Comparison of ENCODE assay signal across 29 mouse cellular contexts in genomic region chr8:124461103-124461502, GRCm38 (mm10). TPM values are rescaled to one million over a fixed set of nuclear protein-coding genes. Genes with fewer than 3 reads are reported as not detected.
A peak's percentile ranks its signal among the peaks of the same experiment; 100 is the strongest.
DNase-seq lines count a peak whose midpoint lies in the region; ATAC-seq and TF ChIP-seq lines count a peak whose summit lies in the region.
"Had no signal": no experiment of that assay in that cellular context is flagged by ENCODE, and none has a peak within 500 bp of the region (broad histone marks: within the 10 kb centered on the region; RNA-seq: fewer than 3 reads in every experiment).

No protein-coding gene starts in this region.

- DNase-seq in cerebellum, postnatal 10 days, result peak; percentile 36 to 43
- no peak for DNase-seq in cerebellum, postnatal 36 days
- DNase-seq in hindbrain, embryonic 11.5 days (ENCODE audit: low spot score), result peak; percentile 46
- DNase-seq in hindbrain, embryonic 10.5 days (ENCODE audit: low spot score), result no peak
- peak; percentile 44 for DNase-seq in brain, embryonic 14.5 days (ENCODE audit: low read depth)
- DNase-seq in hindbrain, postnatal 0 days (ENCODE audit: low spot score), result peak; percentile 34
- no peak for DNase-seq in left cerebral cortex, postnatal 36 days (ENCODE audit: low spot score in 2 of 2)
- DNase-seq: adrenal gland, adult 2 months; cerebellum, adult 8-10 months; forebrain, postnatal 0 days; kidney, adult 8-10 months; kidney, postnatal 4 days; layer of hippocampus, postnatal 36 days; right cerebral cortex, postnatal 14 days had no signal

- TF ChIP-seq POLR2A in brain, embryonic 14.5 days (IDR thresholded peaks at IDR 0.05; ENCODE audit: borderline replicate concordance, extremely low read depth, insufficient read depth, insufficient read length, poor library complexity, severe bottlenecking), result no peak

- no peaks in the 10 kb centered on the region for H3K4me1 ChIP-seq in hindbrain, embryonic 11.5 days (replicated peaks; ENCODE audit: control insufficient read depth, insufficient read depth, low read length)
- H3K4me1 ChIP-seq in hindbrain, embryonic 10.5 days (replicated peaks), result peaks cover 19% of the 10 kb centered on the region
- H3K4me1 ChIP-seq in hindbrain, postnatal 0 days (ENCODE audit: insufficient read depth, low read length), result 0 out of 2 replicates have a peak, but pooled peaks cover 7% of the 10 kb centered on the region
- 0 out of 2 replicates have a peak, but pooled peaks cover 2% of the 10 kb centered on the region for H3K4me1 ChIP-seq in intestine, embryonic 16.5 days (ENCODE audit: control insufficient read depth, insufficient read depth, low read length)
- H3K4me1 ChIP-seq: embryonic facial prominence, embryonic 12.5 days; intestine, embryonic 15.5 days; limb, embryonic 12.5 days; liver, embryonic 15.5 days; stomach, embryonic 15.5 days had no signal

- intact Hi-C loops in left cerebral cortex, postnatal 36 days (cut with DNase I), result loop anchor here (5.0 kb wide), 1 partner anchor 46 kb away; no protein-coding TSS in a partner anchor

- 49% methylated on average over 10 of the region's 10 CpGs for WGBS in hindbrain, embryonic 11.5 days
- WGBS in hindbrain, embryonic 10.5 days, result 59% methylated on average over 10 of the region's 10 CpGs
- 26% methylated on average over 10 of the region's 10 CpGs for WGBS in hindbrain, postnatal 0 days
- WGBS in intestine, embryonic 16.5 days, result 72% methylated on average over 10 of the region's 10 CpGs

- no peaks in the 10 kb centered on the region for H3K9me3 ChIP-seq in hindbrain, embryonic 11.5 days (ENCODE audit: control insufficient read depth, low read length)
- H3K9me3 ChIP-seq in hindbrain, embryonic 10.5 days, result no peaks in the 10 kb centered on the region
- no peaks in the 10 kb centered on the region for H3K9me3 ChIP-seq in hindbrain, postnatal 0 days (ENCODE audit: low read length)
- no peaks in the 10 kb centered on the region for H3K9me3 ChIP-seq in intestine, embryonic 16.5 days (ENCODE audit: control insufficient read depth, low read length)
- H3K9me3 ChIP-seq: embryonic facial prominence, embryonic 12.5 days; forebrain, embryonic 10.5 days; hindbrain, embryonic 15.5 days; intestine, embryonic 15.5 days; limb, embryonic 12.5 days; liver, embryonic 15.5 days; midbrain, embryonic 10.5 days; stomach, embryonic 15.5 days had no signal

- peak overlapping the region; percentile 24; the same call in 1 of the 2 replicates for H3K27ac ChIP-seq in hindbrain, embryonic 11.5 days (ENCODE audit: low read depth, low read length)
- no peak overlapping the region for H3K27ac ChIP-seq in hindbrain, embryonic 10.5 days
- H3K27ac ChIP-seq in hindbrain, postnatal 0 days, result no peak overlapping the region
- H3K27ac ChIP-seq in intestine, embryonic 16.5 days (ENCODE audit: low read length), result no peak overlapping the region
- H3K27ac ChIP-seq: embryonic facial prominence, embryonic 12.5 days; forebrain, embryonic 10.5 days; intestine, embryonic 15.5 days; kidney, postnatal 0 days; limb, embryonic 12.5 days; liver, embryonic 15.5 days; midbrain, embryonic 10.5 days; stomach, embryonic 15.5 days had no signal

- H3K27me3 ChIP-seq in hindbrain, embryonic 11.5 days (ENCODE audit: control insufficient read depth, insufficient read depth, low read length), result no peaks in the 10 kb centered on the region
- no peaks in the 10 kb centered on the region for H3K27me3 ChIP-seq in hindbrain, embryonic 10.5 days (ENCODE audit: insufficient read depth, poor library complexity, severe bottlenecking)
- H3K27me3 ChIP-seq in hindbrain, postnatal 0 days (ENCODE audit: insufficient read depth, low read length), result no peaks in the 10 kb centered on the region
- H3K27me3 ChIP-seq in intestine, embryonic 16.5 days (replicated peaks; ENCODE audit: control insufficient read depth, insufficient read depth, low read length), result no peaks in the 10 kb centered on the region
- H3K27me3 ChIP-seq: hindbrain, embryonic 15.5 days; intestine, embryonic 15.5 days; liver, embryonic 15.5 days; stomach, embryonic 15.5 days had no signal

- ATAC-seq in hindbrain, embryonic 11.5 days (ENCODE audit: low FRiP score), result no peak
- no peak for ATAC-seq in hindbrain, postnatal 0 days
- no peak for ATAC-seq in intestine, embryonic 16.5 days
- ATAC-seq: activated CD4-positive, CD25-positive, alpha-beta regulatory T cell, adult 4 months; forebrain, postnatal 0 days; intestine, embryonic 15.5 days had no signal

- H3K4me2 ChIP-seq in hindbrain, embryonic 11.5 days (replicated peaks; ENCODE audit: low read depth, low read length), result no peak overlapping the region
- H3K4me2 ChIP-seq in hindbrain, postnatal 0 days (ENCODE audit: low read depth, low read length), result no peak overlapping the region
- H3K4me2 ChIP-seq in intestine, embryonic 16.5 days (ENCODE audit: low read depth, low read length), result no peak overlapping the region
- H3K4me2 ChIP-seq: embryonic facial prominence, embryonic 12.5 days; hindbrain, embryonic 15.5 days; intestine, embryonic 15.5 days; limb, embryonic 12.5 days; liver, embryonic 15.5 days; lung, embryonic 14.5 days; stomach, embryonic 15.5 days had no signal

- H3K36me3 ChIP-seq in hindbrain, embryonic 11.5 days (ENCODE audit: control insufficient read depth, insufficient read depth, low read length), result no peaks in the 10 kb centered on the region
- no peaks in the 10 kb centered on the region for H3K36me3 ChIP-seq in hindbrain, embryonic 10.5 days
- H3K36me3 ChIP-seq in hindbrain, postnatal 0 days (ENCODE audit: insufficient read depth, low read length), result no peaks in the 10 kb centered on the region
- H3K36me3 ChIP-seq in intestine, embryonic 16.5 days (ENCODE audit: control insufficient read depth, insufficient read depth, low read length), result no peaks in the 10 kb centered on the region
- H3K36me3 ChIP-seq: embryonic facial prominence, embryonic 12.5 days; forebrain, embryonic 10.5 days; hindbrain, embryonic 15.5 days; intestine, embryonic 15.5 days; limb, embryonic 12.5 days; liver, embryonic 15.5 days; midbrain, embryonic 10.5 days; stomach, embryonic 15.5 days had no signal

- no peak for TF ChIP-seq CTCF in brain, embryonic 14.5 days (IDR thresholded peaks at IDR 0.05; ENCODE audit: borderline replicate concordance, extremely low read depth, insufficient read depth, insufficient read length)
- TF ChIP-seq CTCF in hindbrain, postnatal 0 days (IDR thresholded peaks at IDR 0.05; ENCODE audit: low read depth), result no peak

- H3K4me3 ChIP-seq in hindbrain, embryonic 11.5 days (ENCODE audit: low read depth, low read length), result no peak overlapping the region
- H3K4me3 ChIP-seq in hindbrain, embryonic 10.5 days, result no peak overlapping the region
- no peak overlapping the region for H3K4me3 ChIP-seq in hindbrain, postnatal 0 days (ENCODE audit: low read length)
- H3K4me3 ChIP-seq in intestine, embryonic 16.5 days (ENCODE audit: low read length), result no peak overlapping the region
- H3K4me3 ChIP-seq: embryonic facial prominence, embryonic 12.5 days; forebrain, embryonic 10.5 days; hindbrain, embryonic 15.5 days; intestine, embryonic 15.5 days; limb, embryonic 12.5 days; liver, embryonic 15.5 days; midbrain, embryonic 10.5 days; stomach, embryonic 15.5 days had no signal

- H3K9ac ChIP-seq in hindbrain, embryonic 11.5 days (ENCODE audit: low read depth, low read length), result no peak overlapping the region
- no peak overlapping the region for H3K9ac ChIP-seq in hindbrain, postnatal 0 days (replicated peaks; ENCODE audit: low read length)
- H3K9ac ChIP-seq in intestine, embryonic 16.5 days (ENCODE audit: low read depth, low read length), result no peak overlapping the region
- H3K9ac ChIP-seq: embryonic facial prominence, embryonic 12.5 days; forebrain, postnatal 0 days; hindbrain, embryonic 15.5 days; intestine, embryonic 15.5 days; limb, embryonic 12.5 days; liver, embryonic 15.5 days; lung, embryonic 14.5 days; stomach, embryonic 15.5 days had no signal

RNA-seq across cellular contexts. Expression of gene Pgbd5, which starts 21.6 kb away (rescaled TPM):
- 5.0 and 5.3 TPM in 2 replicates for polyA plus RNA-seq in hindbrain, embryonic 11.5 days (2014; fragmentation: Nextera tagmentation; extraction: Ambion mirVana)
- 2.5 and 2.7 TPM in 2 replicates for polyA plus RNA-seq in hindbrain, embryonic 10.5 days (2016; fragmentation: Nextera tagmentation; extraction: Ambion mirVana)
- polyA plus RNA-seq in brain, embryonic 14.5 days (2012; rRNA removed), result 32.1 and 33.4 TPM in 2 replicates
- total RNA-seq in hindbrain, postnatal 0 days (2014; rRNA removed), result 68.7 and 74.1 TPM in 2 replicates
- 15.8 and 15.9 TPM in 2 replicates for polyA plus RNA-seq in hindbrain, postnatal 0 days (2015; fragmentation: Nextera tagmentation; extraction: Ambion mirVana)
- total RNA-seq in left cerebral cortex, postnatal 36 days (2021), result 100 to 1,000 TPM; 211 to 220 TPM
- 1.5 and 1.7 TPM in 2 replicates for polyA plus RNA-seq in intestine, embryonic 16.5 days (2015; fragmentation: Nextera tagmentation; extraction: Ambion mirVana)
- total RNA-seq: liver, adult 2 months; monocyte, adult 5-6 weeks had no signal
- polyA plus RNA-seq: activated CD4-positive, CD25-positive, alpha-beta regulatory T cell, adult 4 months; C2C12; liver, adult 2 months had no signal

RNA-seq across cellular contexts. Expression of gene Cog2, which starts 59.5 kb away (rescaled TPM):
- 35.8 and 39.5 TPM in 2 replicates for polyA plus RNA-seq in hindbrain, embryonic 11.5 days (2014; fragmentation: Nextera tagmentation; extraction: Ambion mirVana)
- polyA plus RNA-seq in hindbrain, embryonic 10.5 days (2016; fragmentation: Nextera tagmentation; extraction: Ambion mirVana), result 41.1 and 43.3 TPM in 2 replicates
- 32.1 and 34.1 TPM in 2 replicates for polyA plus RNA-seq in brain, embryonic 14.5 days (2012; rRNA removed)
- total RNA-seq in hindbrain, postnatal 0 days (2014; rRNA removed), result 29.4 and 30.0 TPM in 2 replicates
- 17.3 and 21.4 TPM in 2 replicates for polyA plus RNA-seq in hindbrain, postnatal 0 days (2015; fragmentation: Nextera tagmentation; extraction: Ambion mirVana)
- 10 to 100 TPM; 37.1 to 41.7 TPM for total RNA-seq in left cerebral cortex, postnatal 36 days (2021)
- polyA plus RNA-seq in intestine, embryonic 16.5 days (2015; fragmentation: Nextera tagmentation; extraction: Ambion mirVana), result 35.5 and 37.6 TPM in 2 replicates

Comparison
In these comparisons a context has a peak if more than half of its experiments do, and no peak if none do; other contexts are left out.
1. DNase-seq: peak in cerebellum, postnatal 10 days (2 of 2), hindbrain, embryonic 11.5 days (single experiment), brain, embryonic 14.5 days (single experiment) and hindbrain, postnatal 0 days (single experiment); none in cerebellum, postnatal 36 days (0 of 2), hindbrain, embryonic 10.5 days (single experiment) and left cerebral cortex, postnatal 36 days (0 of 2).